Mouse (Mus musculus): ENCODE results near the gene Gm37240. TPM values are rescaled to one million over a fixed set of nuclear protein-coding genes. Genes with fewer than 3 reads are reported as not detected.

The Gm37240 gene
- total RNA-seq, 2 experiments from 2014 or later = 0.27 to 1.1 TPM

- intact Hi-C loops (cut with DNase I) = no loop called here
- H3K4me3 ChIP-seq = peak overlapping the region; percentile 68
- TF ChIP-seq CTCF (IDR thresholded peaks at IDR 0.05) = no peak
- no peak for DNase-seq (ENCODE audit: extremely low spot score in 1 of 2, low spot score in 2 of 2)
- no peak overlapping the region for H3K27ac ChIP-seq
Observed at GRCm38 (mm10) chr3:84478896-84479292, 1408.4 kb downstream of the Gm37240 start.

GRCm38 (mm10) chr3:84478195-84478594 lies 1409.1 kb downstream of the Gm37240 start:
- no peak for TF ChIP-seq CTCF (IDR thresholded peaks at IDR 0.05)
- no peak overlapping the region for H3K4me3 ChIP-seq
- no peak overlapping the region for H3K27ac ChIP-seq
- intact Hi-C loops (cut with DNase I) = no loop called here
- no peak for DNase-seq (ENCODE audit: extremely low spot score in 1 of 2, low spot score in 2 of 2)

GRCm38 (mm10) chr3:84477498-84477897 lies 1409.8 kb downstream of the Gm37240 start:
- DNase-seq (ENCODE audit: extremely low spot score in 1 of 2, low spot score in 2 of 2) = no peak
- TF ChIP-seq CTCF (IDR thresholded peaks at IDR 0.05) = no peak
- Histone ChIP-seq H3K27ac (no peak overlapping the region), H3K4me3 (no peak overlapping the region)
- intact Hi-C loops (cut with DNase I) = no loop called here

- H3K4me3 ChIP-seq = no peak overlapping the region
- intact Hi-C loops (cut with DNase I) = no loop called here
- TF ChIP-seq CTCF (IDR thresholded peaks at IDR 0.05) = no peak
- DNase-seq (ENCODE audit: extremely low spot score in 1 of 2, low spot score in 2 of 2) = no peak
- H3K27ac ChIP-seq = no peak overlapping the region
Observed at GRCm38 (mm10) chr3:84474981-84475775, 1412.1 kb downstream of the Gm37240 start.

GRCm38 (mm10) chr3:84474398-84474797 lies 1412.9 kb downstream of the Gm37240 start:
- Histone ChIP-seq H3K27ac (no peak overlapping the region), H3K4me3 (no peak overlapping the region)
- intact Hi-C loops (cut with DNase I) = no loop called here
- TF ChIP-seq CTCF (IDR thresholded peaks at IDR 0.05) = no peak
- no peak for DNase-seq (ENCODE audit: extremely low spot score in 1 of 2, low spot score in 2 of 2)

- no peak for TF ChIP-seq CTCF (IDR thresholded peaks at IDR 0.05)
- H3K27ac ChIP-seq = no peak overlapping the region
- intact Hi-C loops (cut with DNase I) = no loop called here
- no peak for DNase-seq (ENCODE audit: extremely low spot score in 1 of 2, low spot score in 2 of 2)
- no peak overlapping the region for H3K4me3 ChIP-seq
Observed at GRCm38 (mm10) chr3:84472955-84473354, 1414.4 kb downstream of the Gm37240 start.

GRCm38 (mm10) chr3:84472527-84472926 lies 1414.8 kb downstream of the Gm37240 start:
- no peak for TF ChIP-seq CTCF (IDR thresholded peaks at IDR 0.05)
- intact Hi-C loops (cut with DNase I) = no loop called here
- H3K4me3 ChIP-seq = no peak overlapping the region
- H3K27ac ChIP-seq = no peak overlapping the region
- no peak for DNase-seq (ENCODE audit: extremely low spot score in 1 of 2, low spot score in 2 of 2)

- H3K27ac ChIP-seq = no peak overlapping the region
- no peak for TF ChIP-seq CTCF (IDR thresholded peaks at IDR 0.05)
- no peak for DNase-seq (ENCODE audit: extremely low spot score in 1 of 2, low spot score in 2 of 2)
- H3K4me3 ChIP-seq = no peak overlapping the region
- intact Hi-C loops (cut with DNase I) = no loop called here
Observed at GRCm38 (mm10) chr3:84471146-84471545, 1416.2 kb downstream of the Gm37240 start.

GRCm38 (mm10) chr3:84468111-84468453 lies 1419.2 kb downstream of the Gm37240 start:
- TF ChIP-seq CTCF (IDR thresholded peaks at IDR 0.05) = no peak
- no peak for DNase-seq (ENCODE audit: extremely low spot score in 1 of 2, low spot score in 2 of 2)
- Histone ChIP-seq H3K27ac (no peak overlapping the region), H3K4me3 (no peak overlapping the region)
- intact Hi-C loops (cut with DNase I) = no loop called here

GRCm38 (mm10) chr3:84467419-84468110 lies 1419.8 kb downstream of the Gm37240 start:
- intact Hi-C loops (cut with DNase I) = no loop called here
- Histone ChIP-seq H3K27ac (no peak overlapping the region), H3K4me3 (no peak overlapping the region)
- DNase-seq (ENCODE audit: extremely low spot score in 1 of 2, low spot score in 2 of 2) = no peak
- TF ChIP-seq CTCF (IDR thresholded peaks at IDR 0.05) = no peak

GRCm38 (mm10) chr3:84465822-84466500 lies 1421.4 kb downstream of the Gm37240 start:
- H3K4me3 ChIP-seq = no peak overlapping the region
- intact Hi-C loops (cut with DNase I) = no loop called here
- H3K27ac ChIP-seq = no peak overlapping the region
- DNase-seq (ENCODE audit: extremely low spot score in 1 of 2, low spot score in 2 of 2) = no peak
- TF ChIP-seq CTCF (IDR thresholded peaks at IDR 0.05) = no peak

- no peak for TF ChIP-seq CTCF (IDR thresholded peaks at IDR 0.05)
- intact Hi-C loops (cut with DNase I) = no loop called here
- Histone ChIP-seq H3K4me3 (no peak overlapping the region), H3K27ac (no peak overlapping the region)
- no peak for DNase-seq (ENCODE audit: extremely low spot score in 1 of 2, low spot score in 2 of 2)
Observed at GRCm38 (mm10) chr3:84461687-84462086, 1425.6 kb downstream of the Gm37240 start.
